Mouse (Mus musculus) lung, embryonic 16.5 days (tissue): Measurements from ENCODE around the gene Prss48. TPM values are rescaled to one million over a fixed set of nuclear protein-coding genes. Genes with fewer than 3 reads are reported as not detected.

Experiments
- ATAC-seq: fragments of 200-750 bp; cut with Nextera tagmentation; 2 replicates; pipeline ENCODE4 v1.8.0; 2017; ENCODE audit warnings: low read depth, mild to moderate bottlenecking, moderate library complexity
- H3K27ac ChIP-seq: fragments of 300-500 bp; sonication (generic); 2 replicates; pipeline ENCODE4 v1.5.1; 2014; ENCODE audit warnings: mild to moderate bottlenecking, control low read depth, low read length
- H3K27me3 ChIP-seq: fragments of 300-500 bp; sonication (generic); 2 replicates; pipeline ENCODE4 v1.6.1; 2014; ENCODE audit warnings: low read depth, low read length, mixed read lengths; ENCODE audit not compliant: control insufficient read depth, insufficient read depth
- H3K36me3 ChIP-seq: fragments of 300-500 bp; sonication (generic); 2 replicates; pipeline ENCODE4 v1.6.1; 2014; ENCODE audit warnings: low read length; ENCODE audit not compliant: control insufficient read depth, insufficient read depth
- H3K4me1 ChIP-seq: fragments of 300-500 bp; sonication (generic); replicated peaks from 2 replicates; pipeline ENCODE4 v1.6.1; 2014; ENCODE audit warnings: low read length, mixed read lengths; ENCODE audit not compliant: control insufficient read depth, insufficient read depth
- H3K4me2 ChIP-seq: fragments of 300-500 bp; sonication (generic); 2 replicates; pipeline ENCODE4 v1.6.1; 2014; ENCODE audit warnings: low read depth, low read length, control low read depth
- H3K4me3 ChIP-seq: fragments of 300-500 bp; sonication (generic); 2 replicates; pipeline ENCODE4 v1.5.1; 2014; ENCODE audit warnings: mild to moderate bottlenecking, low read length, control low read depth
- H3K9ac ChIP-seq: fragments of 300-500 bp; sonication (generic); 2 replicates; pipeline ENCODE4 v1.6.1; 2014; ENCODE audit warnings: low read length, control low read depth
- H3K9me3 ChIP-seq: fragments of 300-500 bp; sonication (generic); 2 replicates; pipeline ENCODE4 v1.6.1; 2016; ENCODE audit warnings: low read length; ENCODE audit not compliant: control insufficient read depth
- WGBS: fragments of 180-500 bp; shearing (Covaris S2); extraction: QIAGEN DNeasy Blood & Tissue Kit; methylation state at CpG from one replicate; pipeline ENCODE4 v1.1.7; 2014; 5-methylcytosine and 5-hydroxymethylcytosine counted together
- polyA plus RNA-seq: library from polyadenylated mRNA; unstranded; fragments of >200 nt; fragmentation: Nextera tagmentation; extraction: Ambion mirVana; gene quantifications from 2 replicates; pipeline ENCODE4 v1.2.1, GENCODE M21; 2015

Prss48 gene
- 0.16 and 0.23 TPM in 2 replicates for polyA plus RNA-seq

GRCm38 (mm10) chr3:86002423-86002822 lies at the start of gene Prss48:
Prss48 (minus strand) TSS chr3:86002491.
- Histone ChIP-seq H3K27me3 (no peaks in the 10 kb centered on the region), H3K4me1 (peaks cover 10% of the 10 kb centered on the region; the same call in 1 of the 2 replicates), H3K9me3 (no peaks in the 10 kb centered on the region), H3K27ac (peak within 1 kb of the TSS; percentile 60), H3K4me2 (no peak within 1 kb of the TSS), H3K36me3 (no peaks in the 10 kb centered on the region), H3K4me3 (no peak within 1 kb of the TSS), H3K9ac (no peak within 1 kb of the TSS)
- no peak for ATAC-seq
- WGBS, result 77% methylated on average over 17 of the region's 17 CpGs

DNA sequence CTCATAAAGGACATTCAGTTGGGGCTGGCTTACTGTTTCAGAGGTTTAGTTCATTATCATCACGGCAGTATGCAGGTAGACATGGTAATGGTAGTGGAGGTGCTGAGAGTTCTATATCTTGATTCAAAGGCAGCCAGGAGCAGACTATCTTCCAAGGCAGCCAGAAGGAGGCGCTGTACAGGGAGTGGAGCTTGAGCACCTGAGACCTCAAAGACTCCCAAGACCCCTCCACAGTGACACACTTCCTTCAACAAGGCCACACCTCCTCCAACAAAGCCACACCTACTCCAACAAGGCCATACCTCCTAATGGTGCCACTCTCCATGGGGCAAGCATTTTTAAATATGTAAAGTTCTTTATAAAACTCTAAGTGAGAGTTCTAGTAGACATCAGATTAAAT lies 46.8 kb upstream of the Prss48 start:
- H3K4me3 ChIP-seq, result no peak overlapping the region
- H3K9ac ChIP-seq, result no peak overlapping the region
- 83% methylated on average over 2 of the region's 2 CpGs for WGBS
- H3K27me3 ChIP-seq, result no peaks in the 10 kb centered on the region
- H3K4me2 ChIP-seq, result no peak overlapping the region
- H3K27ac ChIP-seq, result no peak overlapping the region
- no peaks in the 10 kb centered on the region for H3K9me3 ChIP-seq
- peaks cover 4% of the 10 kb centered on the region for H3K4me1 ChIP-seq
- no peak for ATAC-seq
- peaks cover 18% of the 10 kb centered on the region for H3K36me3 ChIP-seq

DNA sequence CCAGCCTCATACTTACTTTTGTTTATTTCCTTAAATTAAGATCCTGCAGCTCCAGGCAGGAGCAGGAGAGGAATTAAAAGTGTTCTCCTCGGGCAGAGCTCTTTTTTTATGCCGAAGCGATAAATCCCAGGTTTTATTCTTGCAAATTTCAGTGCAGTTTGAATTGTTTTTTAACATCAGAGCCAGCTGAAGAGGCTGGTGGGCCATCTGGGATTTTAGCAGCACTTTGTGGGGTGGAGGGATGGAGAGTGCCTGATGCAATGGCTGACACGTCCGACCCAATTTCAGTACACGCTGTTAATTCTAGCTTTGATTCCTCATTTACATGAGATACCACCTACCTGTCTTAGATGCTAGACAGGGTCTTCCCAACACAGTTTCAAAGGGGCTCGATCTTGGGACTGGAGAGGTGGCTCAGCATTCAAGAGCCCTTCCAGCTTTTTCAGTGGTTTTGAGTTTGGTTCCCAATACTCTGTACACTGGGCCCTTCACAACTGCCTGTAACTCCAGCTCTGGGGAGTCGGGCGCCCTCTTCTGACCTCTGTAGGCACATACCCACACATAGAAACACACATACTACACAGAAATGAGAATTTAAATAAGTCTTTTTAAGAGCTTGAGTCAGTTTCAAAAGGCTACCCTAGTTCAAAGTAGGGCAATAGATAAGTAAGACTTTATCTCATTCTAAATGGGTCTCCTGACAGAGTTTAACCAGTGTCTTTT lies 45.6 kb upstream of the Prss48 start:
- peaks cover 4% of the 10 kb centered on the region for H3K4me1 ChIP-seq
- 93% methylated on average over 9 of the region's 9 CpGs for WGBS

DNA sequence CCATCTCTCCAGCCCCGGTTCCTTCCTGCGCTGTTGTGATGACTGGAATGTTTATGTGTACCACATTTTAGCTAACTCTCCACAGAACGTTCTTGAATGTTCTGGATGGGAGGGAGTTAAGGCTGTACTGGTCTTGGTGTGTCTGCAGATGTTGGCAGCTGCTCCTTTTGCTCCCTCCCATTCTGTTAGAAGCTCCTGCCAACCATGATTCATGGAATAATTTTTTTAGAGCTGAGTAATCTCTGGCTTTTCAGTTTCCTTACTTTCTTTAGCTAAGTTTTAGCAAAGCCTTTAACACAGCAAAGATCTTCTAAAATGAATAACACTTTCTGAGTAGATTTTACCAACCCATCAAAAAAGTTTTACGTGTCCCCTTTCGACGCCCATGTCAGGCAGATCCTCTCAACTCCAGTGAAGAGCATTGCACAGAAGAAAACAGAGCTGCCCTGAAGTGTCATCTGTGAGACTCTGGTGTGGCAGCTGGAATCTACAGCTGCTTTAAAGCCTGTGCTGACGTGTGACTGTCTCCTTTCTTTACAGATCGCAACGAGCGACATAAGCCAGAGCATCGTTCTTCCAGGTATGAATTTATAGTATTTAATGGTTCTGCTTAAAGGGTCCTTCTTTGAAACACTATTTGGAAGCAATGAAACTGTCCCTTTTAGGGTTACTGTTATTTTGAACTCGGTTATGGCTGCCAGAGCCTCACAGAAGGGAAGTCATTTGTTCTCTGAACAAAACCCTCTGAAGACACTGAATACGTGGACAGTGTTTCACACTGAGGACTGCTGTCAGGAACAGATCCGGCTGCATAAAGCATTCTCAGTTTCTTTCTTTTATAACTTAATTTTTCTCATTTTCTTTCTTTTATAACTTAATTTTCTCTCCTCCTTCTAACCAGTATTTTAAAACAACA lies 38.3 kb upstream of the Prss48 start:
- Histone ChIP-seq H3K36me3 (peaks cover 8% of the 10 kb centered on the region), H3K9ac (0 out of 2 replicates have a peak overlapping the region, but pooled peaks have one; percentile 0), H3K27me3 (no peaks in the 10 kb centered on the region), H3K27ac (peak overlapping the region; percentile 81), H3K9me3 (0 out of 2 replicates have a peak, but pooled peaks cover 4% of the 10 kb centered on the region), H3K4me2 (peak overlapping the region; percentile 25), H3K4me1 (peaks cover 14% of the 10 kb centered on the region), H3K4me3 (peak overlapping the region; percentile 33)
- peak; percentile 82 for ATAC-seq
- 42% methylated on average over 14 of the region's 14 CpGs for WGBS

More for the DNA sequence above, 45.6 kb upstream of the Prss48 start:
- H3K27ac ChIP-seq, result no peak overlapping the region
- no peak overlapping the region for H3K4me2 ChIP-seq
- no peak overlapping the region for H3K9ac ChIP-seq
- H3K36me3 ChIP-seq, result peaks cover 23% of the 10 kb centered on the region
- no peak for ATAC-seq
- H3K27me3 ChIP-seq, result no peaks in the 10 kb centered on the region
- 0 out of 2 replicates have a peak, but pooled peaks cover 4% of the 10 kb centered on the region for H3K9me3 ChIP-seq
- H3K4me3 ChIP-seq, result no peak overlapping the region

GRCm38 (mm10) chr3:86038648-86039047 lies 36.4 kb upstream of the Prss48 start:
- Histone ChIP-seq H3K27ac (peak overlapping the region; percentile 90), H3K4me3 (peak overlapping the region; percentile 24), H3K9me3 (0 out of 2 replicates have a peak, but pooled peaks cover 4% of the 10 kb centered on the region), H3K9ac (peak overlapping the region; percentile 43; the same call in 1 of the 2 replicates), H3K36me3 (peaks cover 8% of the 10 kb centered on the region), H3K27me3 (no peaks in the 10 kb centered on the region), H3K4me1 (peaks cover 10% of the 10 kb centered on the region), H3K4me2 (peak overlapping the region; percentile 32)
- ATAC-seq, result peak; percentile 86
- WGBS, result 36% methylated on average over 3 of the region's 3 CpGs

- peak; percentile 47 for ATAC-seq
- 43% methylated on average over 9 of the region's 9 CpGs for WGBS
- Histone ChIP-seq H3K27ac (peak overlapping the region; percentile 76), H3K27me3 (no peaks in the 10 kb centered on the region), H3K9me3 (0 out of 2 replicates have a peak, but pooled peaks cover 2% of the 10 kb centered on the region), H3K4me2 (no peak overlapping the region), H3K4me1 (peaks cover 10% of the 10 kb centered on the region), H3K4me3 (no peak overlapping the region), H3K9ac (no peak overlapping the region), H3K36me3 (peaks cover 5% of the 10 kb centered on the region)
These were observed 35.7 kb upstream of the Prss48 start for GRCm38 (mm10) chr3:86037926-86038484.

DNA sequence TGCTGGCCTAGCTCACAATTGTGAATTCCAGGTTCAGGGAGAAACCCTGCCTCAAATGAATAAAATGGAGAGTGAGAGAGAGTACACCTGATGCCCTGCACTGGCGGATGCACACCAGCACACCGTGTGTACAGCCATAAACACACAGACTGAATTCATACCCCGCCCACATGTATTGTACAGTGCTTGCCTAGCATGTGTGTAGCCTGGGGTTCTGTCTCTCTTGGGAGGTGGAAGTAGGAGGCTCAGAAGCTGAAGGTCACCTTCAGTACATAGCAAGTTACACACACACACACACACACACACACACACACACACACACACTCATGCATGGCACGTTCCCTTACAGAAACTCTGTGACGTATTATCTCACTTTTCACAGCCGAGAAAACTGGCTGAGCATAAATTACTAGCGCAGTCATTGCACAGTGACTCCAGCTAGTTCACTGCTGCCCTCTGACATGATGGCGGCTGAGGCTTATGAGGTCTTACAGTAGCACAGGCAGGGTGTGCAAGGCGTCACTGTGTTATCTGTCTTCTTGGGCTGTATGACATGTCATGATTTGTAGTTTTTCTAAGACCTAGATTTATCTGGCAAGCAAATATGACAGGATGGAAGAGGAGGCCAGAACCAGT lies 31.3 kb upstream of the Prss48 start:
- no peak overlapping the region for H3K4me2 ChIP-seq
- no peaks in the 10 kb centered on the region for H3K4me1 ChIP-seq
- H3K27ac ChIP-seq, result no peak overlapping the region
- H3K9ac ChIP-seq, result no peak overlapping the region
- H3K9me3 ChIP-seq, result no peaks in the 10 kb centered on the region
- 67% methylated on average over 9 of the region's 9 CpGs for WGBS
- H3K27me3 ChIP-seq, result no peaks in the 10 kb centered on the region
- ATAC-seq, result no peak
- no peak overlapping the region for H3K4me3 ChIP-seq
- peaks cover 4% of the 10 kb centered on the region; the same call in 1 of the 2 replicates for H3K36me3 ChIP-seq

DNA sequence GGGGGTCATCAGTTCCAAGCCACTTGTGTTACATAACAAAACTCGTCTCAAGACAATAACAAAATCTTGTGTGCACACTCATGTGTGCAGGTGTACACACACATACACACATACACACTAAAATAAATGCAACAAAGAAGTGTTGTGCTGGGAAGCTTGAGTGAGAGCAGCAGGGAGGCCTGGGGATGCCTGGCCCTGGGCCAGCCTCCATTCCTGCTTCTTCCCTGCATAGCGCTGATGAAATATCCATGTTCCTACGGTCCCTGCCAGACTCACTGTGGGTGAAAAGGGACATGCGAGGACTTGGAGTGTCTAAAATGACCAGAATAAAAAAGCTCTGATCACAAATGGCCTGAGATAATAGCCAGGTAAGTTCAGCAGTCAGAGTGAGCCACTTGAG lies 28.3 kb upstream of the Prss48 start:
- Histone ChIP-seq H3K4me3 (no peak overlapping the region), H3K9ac (no peak overlapping the region), H3K4me2 (no peak overlapping the region), H3K9me3 (no peaks in the 10 kb centered on the region), H3K27ac (no peak overlapping the region), H3K36me3 (peaks cover 4% of the 10 kb centered on the region; the same call in 1 of the 2 replicates), H3K4me1 (no peaks in the 10 kb centered on the region), H3K27me3 (no peaks in the 10 kb centered on the region)
- peak; percentile 61; the same call in 1 of the 2 replicates for ATAC-seq
- WGBS, result 54% methylated on average over 4 of the region's 4 CpGs
